ENCODE assay signal across 22 mouse cellular contexts in the genomic region with DNA sequence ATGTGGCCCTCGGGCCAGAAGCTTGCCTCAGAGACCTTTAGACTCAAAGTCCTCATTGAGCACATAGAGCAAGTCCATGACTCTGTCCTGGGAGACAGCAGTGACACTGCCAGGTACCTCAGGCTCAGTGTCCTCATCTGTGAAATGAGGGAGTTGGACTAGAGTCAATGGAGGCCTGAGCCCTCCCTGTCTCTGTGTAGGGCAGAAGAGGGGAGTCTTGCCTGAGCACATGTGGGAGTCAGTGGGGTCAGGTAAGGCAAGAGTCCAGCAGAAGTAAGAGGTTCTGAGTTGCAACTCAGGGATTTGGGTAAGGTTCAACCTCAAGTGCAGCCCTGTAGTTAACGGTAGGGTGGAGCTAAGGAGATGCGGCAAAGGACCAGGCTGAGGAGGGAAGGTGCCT. TPM values are rescaled to one million over a fixed set of nuclear protein-coding genes. Genes with fewer than 3 reads are reported as not detected.
DNase-seq lines count a peak whose midpoint lies in the region; ATAC-seq and TF ChIP-seq lines count a peak whose summit lies in the region.
"Had no signal": no experiment of that assay in that cellular context is flagged by ENCODE, and none has a peak within 500 bp of the region (broad histone marks: within the 10 kb centered on the region; RNA-seq: fewer than 3 reads in every experiment).

No protein-coding gene starts in this region.

- no peak for TF ChIP-seq POLR2A in testis, adult 2 months (IDR thresholded peaks at IDR 0.05; ENCODE audit: control insufficient read depth, low read depth, low read length)

- no peaks in the 10 kb centered on the region for H3K9me3 ChIP-seq in hindbrain, embryonic 13.5 days
- no peaks in the 10 kb centered on the region for H3K9me3 ChIP-seq in hindbrain, embryonic 14.5 days (ENCODE audit: control insufficient read depth, low read length)
- H3K9me3 ChIP-seq: embryonic facial prominence, embryonic 10.5 days; heart, embryonic 13.5 days; hindbrain, embryonic 12.5 days had no signal

- H3K4me1 ChIP-seq in hindbrain, embryonic 13.5 days (replicated peaks), result peaks cover 40% of the 10 kb centered on the region
- H3K4me1 ChIP-seq in hindbrain, embryonic 14.5 days (replicated peaks; ENCODE audit: control insufficient read depth, insufficient read depth, low read length), result peaks cover 21% of the 10 kb centered on the region
- H3K4me1 ChIP-seq in testis, adult 2 months (ENCODE audit: control insufficient read depth, insufficient read depth, low read length), result peaks cover 15% of the 10 kb centered on the region

- H3K36me3 ChIP-seq in hindbrain, embryonic 13.5 days, result peaks cover 17% of the 10 kb centered on the region
- H3K36me3 ChIP-seq in hindbrain, embryonic 14.5 days (replicated peaks; ENCODE audit: control insufficient read depth, insufficient read depth), result peaks cover 16% of the 10 kb centered on the region
- no peaks in the 10 kb centered on the region for H3K36me3 ChIP-seq in testis, adult 2 months (ENCODE audit: control insufficient read depth, insufficient read depth, low read length)

- 80% methylated on average over 3 of the region's 3 CpGs for WGBS in hindbrain, embryonic 13.5 days
- 89% methylated on average over 3 of the region's 3 CpGs for WGBS in hindbrain, embryonic 14.5 days

- no peak for TF ChIP-seq CTCF in testis, adult 2 months (IDR thresholded peaks at IDR 0.05; ENCODE audit: control insufficient read depth, insufficient read depth, insufficient replicate concordance, low read depth, low read length)

- DNase-seq in hindbrain, embryonic 14.5 days (ENCODE audit: low spot score), result no peak
- peak; percentile 54 for DNase-seq in kidney, adult 9 months
- DNase-seq in kidney, postnatal 14 days, result no peak
- no peak for DNase-seq in testis, postnatal 10 days (ENCODE audit: low spot score)
- DNase-seq in cerebellum, adult 11-12 months, result no peak
- DNase-seq: adrenal gland, adult 2 months; adrenal gland, postnatal 25 days; cerebellum, adult 2 months; gastrocnemius, adult 2 months; gastrocnemius, postnatal 25 days; heart, postnatal 4 days had no signal

- H3K27me3 ChIP-seq in hindbrain, embryonic 13.5 days, result no peaks in the 10 kb centered on the region
- no peaks in the 10 kb centered on the region for H3K27me3 ChIP-seq in hindbrain, embryonic 14.5 days (ENCODE audit: control insufficient read depth, insufficient read depth, low read length)
- no peaks in the 10 kb centered on the region for H3K27me3 ChIP-seq in testis, adult 2 months (ENCODE audit: control insufficient read depth, insufficient read depth, low read length)
- H3K27me3 ChIP-seq: hindbrain, embryonic 12.5 days had no signal

- H3K4me2 ChIP-seq in hindbrain, embryonic 13.5 days, result no peak overlapping the region
- H3K4me2 ChIP-seq in hindbrain, embryonic 14.5 days (replicated peaks), result no peak overlapping the region
- H3K4me2 ChIP-seq: hindbrain, embryonic 12.5 days had no signal

- no peak for ATAC-seq in hindbrain, embryonic 13.5 days (ENCODE audit: low FRiP score)
- ATAC-seq in hindbrain, embryonic 14.5 days (ENCODE audit: low FRiP score), result no peak
- ATAC-seq: forebrain, embryonic 14.5 days had no signal

- H3K9ac ChIP-seq in hindbrain, embryonic 13.5 days, result 0 out of 2 replicates have a peak overlapping the region, but pooled peaks have one; percentile 24
- no peak overlapping the region for H3K9ac ChIP-seq in hindbrain, embryonic 14.5 days

- H3K4me3 ChIP-seq in hindbrain, embryonic 13.5 days, result no peak overlapping the region
- H3K4me3 ChIP-seq in hindbrain, embryonic 14.5 days (replicated peaks; ENCODE audit: low read length), result no peak overlapping the region
- H3K4me3 ChIP-seq in testis, adult 2 months (ENCODE audit: control insufficient read depth, low read depth, low read length), result no peak overlapping the region
- H3K4me3 ChIP-seq: erythroblast, embryonic 14.5 days; gastrocnemius, adult 2 months; heart, embryonic 13.5 days; hindbrain, embryonic 12.5 days had no signal

- H3K27ac ChIP-seq in hindbrain, embryonic 13.5 days, result no peak overlapping the region
- H3K27ac ChIP-seq in hindbrain, embryonic 14.5 days, result no peak overlapping the region
- H3K27ac ChIP-seq in testis, adult 2 months (ENCODE audit: control insufficient read depth, insufficient read depth, low read depth, low read length), result peak overlapping the region; percentile 38
- H3K27ac ChIP-seq: embryonic facial prominence, embryonic 10.5 days; gastrocnemius, adult 2 months; heart, embryonic 13.5 days; hindbrain, embryonic 12.5 days had no signal

RNA-seq across cellular contexts. Expression of gene Mif, which starts 3.1 kb away (rescaled TPM):
- polyA plus RNA-seq in hindbrain, embryonic 13.5 days (2015; fragmentation: Nextera tagmentation; extraction: Ambion mirVana), result 1,531 and 1,576 TPM in 2 replicates
- polyA plus RNA-seq in hindbrain, embryonic 14.5 days (2014; fragmentation: Nextera tagmentation; extraction: Ambion mirVana), result 1,642 and 1,896 TPM in 2 replicates
- polyA plus RNA-seq in testis, adult 2 months (2012; rRNA removed), result 261 and 275 TPM in 2 replicates

RNA-seq across cellular contexts. Expression of gene Gstt2, which starts 19.8 kb away (rescaled TPM):
- polyA plus RNA-seq in hindbrain, embryonic 13.5 days (2015; fragmentation: Nextera tagmentation; extraction: Ambion mirVana), result 6.9 and 7.1 TPM in 2 replicates
- polyA plus RNA-seq in hindbrain, embryonic 14.5 days (2014; fragmentation: Nextera tagmentation; extraction: Ambion mirVana), result 5.8 and 8.3 TPM in 2 replicates
- polyA plus RNA-seq in testis, adult 2 months (2012; rRNA removed), result 159 and 168 TPM in 2 replicates

RNA-seq across cellular contexts. Expression of gene Gstt4, which starts 34.6 kb away (rescaled TPM):
- polyA plus RNA-seq in hindbrain, embryonic 13.5 days (2015; fragmentation: Nextera tagmentation; extraction: Ambion mirVana), result not detected in 2 replicates
- not detected in 2 replicates for polyA plus RNA-seq in hindbrain, embryonic 14.5 days (2014; fragmentation: Nextera tagmentation; extraction: Ambion mirVana)
- polyA plus RNA-seq in testis, adult 2 months (2012; rRNA removed), result 500 and 561 TPM in 2 replicates
- polyA plus RNA-seq: adrenal gland, adult 2 months; C2C12; cerebellum, adult 2 months; embryonic facial prominence, embryonic 10.5 days; embryonic facial prominence, embryonic 14.5 days; erythroblast, embryonic 14.5 days; forebrain, embryonic 10.5 days; forebrain, embryonic 14.5 days; heart, embryonic 13.5 days; heart, postnatal 0 days; hindbrain, embryonic 12.5 days had no signal

RNA-seq across cellular contexts. Expression of gene Derl3, which starts 36.2 kb away (rescaled TPM):
- polyA plus RNA-seq in hindbrain, embryonic 13.5 days (2015; fragmentation: Nextera tagmentation; extraction: Ambion mirVana), result 1.7 and 1.8 TPM in 2 replicates
- 0.91 and 1.5 TPM in 2 replicates for polyA plus RNA-seq in hindbrain, embryonic 14.5 days (2014; fragmentation: Nextera tagmentation; extraction: Ambion mirVana)
- polyA plus RNA-seq in testis, adult 2 months (2012; rRNA removed), result 120 and 145 TPM in 2 replicates
- polyA plus RNA-seq: erythroblast, embryonic 14.5 days had no signal

RNA-seq across cellular contexts. Expression of gene Gstt1, which starts 58.6 kb away (rescaled TPM):
- 7.2 and 7.7 TPM in 2 replicates for polyA plus RNA-seq in hindbrain, embryonic 13.5 days (2015; fragmentation: Nextera tagmentation; extraction: Ambion mirVana)
- polyA plus RNA-seq in hindbrain, embryonic 14.5 days (2014; fragmentation: Nextera tagmentation; extraction: Ambion mirVana), result 12.1 and 12.2 TPM in 2 replicates
- polyA plus RNA-seq in testis, adult 2 months (2012; rRNA removed), result 7.0 and 8.9 TPM in 2 replicates

Comparison
In these comparisons a context has a peak if more than half of its experiments do, and no peak if none do; other contexts are left out.
1. RNA of gene Gstt2, which starts 19.8 kb away (polyA plus RNA-seq): 159 to 168 TPM in testis, adult 2 months; 5.8 to 8.3 TPM in hindbrain, embryonic 14.5 days and 6.9 to 7.1 TPM in hindbrain, embryonic 13.5 days; every median in the first group is over 10 times any median in the second.
2. RNA of gene Gstt4, which starts 34.6 kb away (polyA plus RNA-seq): 500 to 561 TPM in testis, adult 2 months; not detected in hindbrain, embryonic 13.5 days and not detected in hindbrain, embryonic 14.5 days; every median in the first group is over 100 times any median in the second.